Mouse (Mus musculus) bone marrow, adult 2 months (tissue): ENCODE measurements around the gene Nelfb.

Experiments
- CTCF ChIP-seq: fragments of 200-500 bp; IDR thresholded peaks from 2 replicates; pipeline ENCODE4 v1.5.1; 2011; ENCODE audit warnings: low read length, control low read depth; ENCODE audit not compliant: control insufficient read depth, insufficient read depth
- POLR2A ChIP-seq: fragments of 200-500 bp; IDR thresholded peaks from 2 replicates; pipeline ENCODE4 v1.6.1; 2011; ENCODE audit warnings: low read depth, mild to moderate bottlenecking, control low read depth, low read length, borderline replicate concordance; ENCODE audit not compliant: control insufficient read depth

DNA sequence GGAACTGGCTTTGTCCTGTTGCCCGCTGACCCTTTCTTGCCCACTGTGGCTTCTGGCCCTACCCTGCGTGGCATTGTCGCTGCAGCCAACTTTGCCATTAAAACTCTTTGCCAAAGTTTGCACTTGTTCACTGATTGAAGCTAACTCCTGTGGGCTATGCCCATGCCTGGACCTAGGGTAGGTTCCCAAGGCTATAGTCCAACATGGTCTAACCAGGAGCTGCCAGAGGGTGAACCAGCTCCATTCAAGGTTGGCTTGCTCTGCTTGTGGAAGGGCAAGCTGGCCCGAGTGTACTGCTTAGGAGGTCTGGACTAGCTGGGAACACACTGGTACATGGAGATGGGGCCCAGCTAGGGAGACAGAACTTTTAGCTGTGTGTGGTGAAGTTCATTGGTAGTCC lies 32.9 kb upstream of the Nelfb start:
- TF ChIP-seq POLR2A (no peak), CTCF (no peak)
